Mouse (Mus musculus): ENCODE data around the gene Mapt.

Gene Mapt

GRCm38 (mm10) chr11:104278222-104278621, 47.0 kb downstream of the Mapt start:
- 7% methylated on average over 20 of the region's 20 CpGs for WGBS

- WGBS, result 42% methylated on average over 4 of the region's 4 CpGs
These were observed 47.9 kb downstream of the Mapt start for GRCm38 (mm10) chr11:104279049-104279448.

- 56% methylated on average over 3 of the region's 3 CpGs for WGBS
These were observed 48.3 kb downstream of the Mapt start for GRCm38 (mm10) chr11:104279538-104279937.

GRCm38 (mm10) chr11:104281501-104281900, 50.3 kb downstream of the Mapt start:
- WGBS, result 54% methylated on average over 5 of the region's 5 CpGs

GRCm38 (mm10) chr11:104287113-104287512, 55.9 kb downstream of the Mapt start:
- WGBS, result 93% methylated on average over 18 of the region's 18 CpGs

- 22% methylated on average over 6 of the region's 6 CpGs for WGBS
These were observed 57.6 kb downstream of the Mapt start for GRCm38 (mm10) chr11:104288835-104289198.

GRCm38 (mm10) chr11:104289199-104290031, 58.2 kb downstream of the Mapt start:
- WGBS, result 22% methylated on average over 13 of the region's 13 CpGs

- WGBS, result 78% methylated on average over 7 of the region's 7 CpGs
These were observed 61.4 kb downstream of the Mapt start for GRCm38 (mm10) chr11:104292443-104293220.

GRCm38 (mm10) chr11:104293241-104293640, 62.1 kb downstream of the Mapt start:
- 63% methylated on average over 9 of the region's 9 CpGs for WGBS

- WGBS, result 65% methylated on average over 5 of the region's 5 CpGs
These were observed 64.0 kb downstream of the Mapt start for GRCm38 (mm10) chr11:104295145-104295544.

GRCm38 (mm10) chr11:104295656-104296055, 64.5 kb downstream of the Mapt start:
- 39% methylated on average over 6 of the region's 6 CpGs for WGBS

GRCm38 (mm10) chr11:104297671-104298070, 66.5 kb downstream of the Mapt start:
- 74% methylated on average over 3 of the region's 3 CpGs for WGBS

- 14% methylated on average over 12 of the region's 12 CpGs for WGBS
These were observed 71.4 kb downstream of the Mapt start for GRCm38 (mm10) chr11:104302628-104303027.

- WGBS, result 52% methylated on average over 8 of the region's 8 CpGs
These were observed 72.1 kb downstream of the Mapt start for GRCm38 (mm10) chr11:104303088-104303960.

- WGBS, result 71% methylated on average over 7 of the region's 7 CpGs
These were observed 74.5 kb downstream of the Mapt start for GRCm38 (mm10) chr11:104305711-104306110.

- 93% methylated on average over 13 of the region's 13 CpGs for WGBS
These were observed 75.3 kb downstream of the Mapt start for GRCm38 (mm10) chr11:104306483-104306882.

- 57% methylated on average over 4 of the region's 4 CpGs for WGBS
These were observed 75.9 kb downstream of the Mapt start for GRCm38 (mm10) chr11:104307136-104307535.

GRCm38 (mm10) chr11:104309377-104310225, 78.4 kb downstream of the Mapt start:
- WGBS, result 54% methylated on average over 12 of the region's 12 CpGs

GRCm38 (mm10) chr11:104310226-104310887, 79.2 kb downstream of the Mapt start:
- 27% methylated on average over 23 of the region's 23 CpGs for WGBS

- WGBS, result 72% methylated on average over 7 of the region's 7 CpGs
These were observed 80.5 kb downstream of the Mapt start for GRCm38 (mm10) chr11:104311643-104312042.

All from cerebral cortex, adult 2 months (tissue).